Mouse (Mus musculus): ENCODE measurements at regions not wholly inside any gene's neighbourhood (a gene's known extent, or its start where the extent isn't known, plus 50 kb on each side); places are given as distances from the start of the nearest gene placed in this dataset.

GRCm38 (mm10) chr17:93337576-93337975 is 138.8 kb downstream of the Adcyap1 start:
- Histone ChIP-seq H3K9me3 (ENCODE audit: control insufficient read depth, insufficient read depth, low read depth, low read length) (no peaks in the 10 kb centered on the region), H3K4me1 (ENCODE audit: control insufficient read depth in 2 of 2, insufficient read depth in 2 of 2, low read length in 2 of 2, poor library complexity in 1 of 2) (no peaks in the 10 kb centered on the region), H3K36me3 (ENCODE audit: control insufficient read depth, insufficient read depth, low read length, poor library complexity, severe bottlenecking) (no peaks in the 10 kb centered on the region), H3K4me3 (ENCODE audit: insufficient read depth in 1 of 2, low read depth in 1 of 2, low read length in 2 of 2, poor library complexity in 1 of 2, severe bottlenecking in 1 of 2) (no peak overlapping the region), H3K9ac (ENCODE audit: insufficient read depth, low read depth, low read length, poor library complexity, severe bottlenecking) (no peak overlapping the region), H3K27ac (ENCODE audit: insufficient read depth, low read depth, low read length, poor library complexity, severe bottlenecking) (no peak overlapping the region)
- in situ Hi-C loops (cut with MboI; ENCODE audit: low sequenced_read_pairs in 2 of 2, unreplicated experiment in 2 of 2): no loop called here
- TF ChIP-seq CHD2 (IDR thresholded peaks at IDR 0.05; ENCODE audit: low read depth, low read length) (no peak), MAFK (IDR thresholded peaks at IDR 0.05; ENCODE audit: insufficient read depth, low read depth, low read length) (no peak), HCFC1 (IDR thresholded peaks at IDR 0.05; ENCODE audit: borderline replicate concordance, insufficient read depth, low read length) (no peak), ZC3H11A (IDR thresholded peaks at IDR 0.05; ENCODE audit: borderline replicate concordance, low read depth, low read length) (no peak), ZNF384 (IDR thresholded peaks at IDR 0.05; ENCODE audit: low read depth, low read length) (no peak)
- no peak for DNase-seq (ENCODE audit: low read depth, low spot score)

- DNase-seq (ENCODE audit: low read depth, low spot score): no peak
- in situ Hi-C loops (cut with MboI; ENCODE audit: low sequenced_read_pairs in 2 of 2, unreplicated experiment in 2 of 2): no loop called here
- H3K4me1 ChIP-seq (ENCODE audit: control insufficient read depth in 2 of 2, insufficient read depth in 2 of 2, low read length in 2 of 2, poor library complexity in 1 of 2): no peaks in the 10 kb centered on the region
- no peak for TF ChIP-seq ZC3H11A (IDR thresholded peaks at IDR 0.05; ENCODE audit: borderline replicate concordance, low read depth, low read length)
- TF ChIP-seq HCFC1 (IDR thresholded peaks at IDR 0.05; ENCODE audit: borderline replicate concordance, insufficient read depth, low read length): no peak
- TF ChIP-seq ZNF384 (IDR thresholded peaks at IDR 0.05; ENCODE audit: low read depth, low read length): no peak
- no peak for TF ChIP-seq MAFK (IDR thresholded peaks at IDR 0.05; ENCODE audit: insufficient read depth, low read depth, low read length)
- TF ChIP-seq CHD2 (IDR thresholded peaks at IDR 0.05; ENCODE audit: low read depth, low read length): no peak
- no peaks in the 10 kb centered on the region for H3K36me3 ChIP-seq (ENCODE audit: control insufficient read depth, insufficient read depth, low read length, poor library complexity, severe bottlenecking)
- H3K9me3 ChIP-seq (ENCODE audit: control insufficient read depth, insufficient read depth, low read depth, low read length): no peaks in the 10 kb centered on the region
- H3K4me3 ChIP-seq (ENCODE audit: insufficient read depth in 1 of 2, low read depth in 1 of 2, low read length in 2 of 2, poor library complexity in 1 of 2, severe bottlenecking in 1 of 2): no peak overlapping the region
- no peak overlapping the region for H3K9ac ChIP-seq (ENCODE audit: insufficient read depth, low read depth, low read length, poor library complexity, severe bottlenecking)
- H3K27ac ChIP-seq (ENCODE audit: insufficient read depth, low read depth, low read length, poor library complexity, severe bottlenecking): no peak overlapping the region
These were observed 156.4 kb downstream of the Adcyap1 start for GRCm38 (mm10) chr17:93355238-93355637.

GRCm38 (mm10) chr17:93362926-93363325 is 164.1 kb downstream of the Adcyap1 start:
- Histone ChIP-seq H3K9me3 (ENCODE audit: control insufficient read depth, insufficient read depth, low read depth, low read length) (no peaks in the 10 kb centered on the region), H3K27ac (ENCODE audit: insufficient read depth, low read depth, low read length, poor library complexity, severe bottlenecking) (no peak overlapping the region), H3K4me3 (ENCODE audit: insufficient read depth in 1 of 2, low read depth in 1 of 2, low read length in 2 of 2, poor library complexity in 1 of 2, severe bottlenecking in 1 of 2) (no peak overlapping the region), H3K4me1 (ENCODE audit: control insufficient read depth in 2 of 2, insufficient read depth in 2 of 2, low read length in 2 of 2, poor library complexity in 1 of 2) (no peaks in the 10 kb centered on the region), H3K36me3 (ENCODE audit: control insufficient read depth, insufficient read depth, low read length, poor library complexity, severe bottlenecking) (no peaks in the 10 kb centered on the region), H3K9ac (ENCODE audit: insufficient read depth, low read depth, low read length, poor library complexity, severe bottlenecking) (no peak overlapping the region)
- no peak for DNase-seq (ENCODE audit: low read depth, low spot score)
- in situ Hi-C loops (cut with MboI; ENCODE audit: low sequenced_read_pairs in 2 of 2, unreplicated experiment in 2 of 2): no loop called here
- TF ChIP-seq MAFK (IDR thresholded peaks at IDR 0.05; ENCODE audit: insufficient read depth, low read depth, low read length) (no peak), ZC3H11A (IDR thresholded peaks at IDR 0.05; ENCODE audit: borderline replicate concordance, low read depth, low read length) (no peak), HCFC1 (IDR thresholded peaks at IDR 0.05; ENCODE audit: borderline replicate concordance, insufficient read depth, low read length) (no peak)

GRCm38 (mm10) chr17:93377453-93378091 is 178.8 kb downstream of the Adcyap1 start:
- Histone ChIP-seq H3K9ac (ENCODE audit: insufficient read depth, low read depth, low read length, poor library complexity, severe bottlenecking) (no peak overlapping the region), H3K27ac (ENCODE audit: insufficient read depth, low read depth, low read length, poor library complexity, severe bottlenecking) (no peak overlapping the region), H3K36me3 (ENCODE audit: control insufficient read depth, insufficient read depth, low read length, poor library complexity, severe bottlenecking) (no peaks in the 10 kb centered on the region), H3K4me1 (ENCODE audit: control insufficient read depth in 2 of 2, insufficient read depth in 2 of 2, low read length in 2 of 2, poor library complexity in 1 of 2) (no peaks in the 10 kb centered on the region), H3K9me3 (ENCODE audit: control insufficient read depth, insufficient read depth, low read depth, low read length) (no peaks in the 10 kb centered on the region), H3K4me3 (ENCODE audit: insufficient read depth in 1 of 2, low read depth in 1 of 2, low read length in 2 of 2, poor library complexity in 1 of 2, severe bottlenecking in 1 of 2) (no peak overlapping the region)
- no peak for TF ChIP-seq HCFC1 (IDR thresholded peaks at IDR 0.05; ENCODE audit: borderline replicate concordance, insufficient read depth, low read length)
- no peak for TF ChIP-seq ZC3H11A (IDR thresholded peaks at IDR 0.05; ENCODE audit: borderline replicate concordance, low read depth, low read length)
- TF ChIP-seq CHD2 (IDR thresholded peaks at IDR 0.05; ENCODE audit: low read depth, low read length): no peak
- no peak for TF ChIP-seq MAFK (IDR thresholded peaks at IDR 0.05; ENCODE audit: insufficient read depth, low read depth, low read length)
- no peak for TF ChIP-seq ZNF384 (IDR thresholded peaks at IDR 0.05; ENCODE audit: low read depth, low read length)
- in situ Hi-C loops (cut with MboI; ENCODE audit: low sequenced_read_pairs in 2 of 2, unreplicated experiment in 2 of 2): no loop called here
- DNase-seq (ENCODE audit: low read depth, low spot score): no peak
